Mouse (Mus musculus): ENCODE measurements around the gene Nceh1. TPM values are rescaled to one million over a fixed set of nuclear protein-coding genes. Genes with fewer than 3 reads are reported as not detected.
"Not testable (repeated sequence)": the region's sequence is repeated elsewhere in the genome, so short reads cannot be mapped to it uniquely, and the experiment has no call there.

Gene Nceh1
- polyA plus RNA-seq, 1 experiment from 2014 or later = 13.3 TPM

- 65% methylated on average over 2 of the region's 2 CpGs for WGBS
- no peak for ATAC-seq (ENCODE audit: insufficient number of reproducible peaks, low FRiP score)
- Histone ChIP-seq H3K36me3 (no peaks in the 10 kb centered on the region), H3K27me3 (replicated peaks) (no peaks in the 10 kb centered on the region), H3K4me2 (no peak overlapping the region), H3K9me3 (replicated peaks) (no peaks in the 10 kb centered on the region; the same call in 1 of the 2 replicates), H3K4me1 (replicated peaks) (peaks cover 6% of the 10 kb centered on the region; the same call in 1 of the 2 replicates), H3K4me3 (no peak overlapping the region), H3K9ac (no peak overlapping the region), H3K27ac (ENCODE audit: poor library complexity, severe bottlenecking) (no peak overlapping the region)
Observed at GRCm38 (mm10) chr3:27288301-27288700, 105.5 kb downstream of the Nceh1 start.

DNA sequence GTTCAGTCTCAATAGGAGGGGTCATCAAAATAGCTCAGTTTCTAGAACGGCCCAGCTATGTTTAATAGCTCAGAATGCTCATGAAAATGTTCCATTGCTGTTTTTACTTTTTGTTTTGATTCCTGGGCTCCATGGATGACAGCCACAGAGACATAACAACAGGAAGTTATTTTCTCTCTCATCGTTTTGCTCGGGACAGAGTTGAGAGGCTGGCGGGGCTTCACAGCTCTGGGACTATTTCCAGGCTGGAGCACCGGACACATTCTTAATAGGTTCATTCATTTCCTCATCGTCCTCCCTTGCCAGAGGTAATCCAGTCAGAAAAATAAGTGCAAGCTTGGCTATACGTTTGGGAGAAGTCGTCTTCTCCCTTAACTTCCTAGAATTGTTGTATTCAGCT lies 106.1 kb downstream of the Nceh1 start:
- H3K27me3 ChIP-seq (replicated peaks) = no peaks in the 10 kb centered on the region
- H3K4me3 ChIP-seq = no peak overlapping the region
- ATAC-seq (ENCODE audit: insufficient number of reproducible peaks, low FRiP score) = no peak
- no peak overlapping the region for H3K4me2 ChIP-seq
- H3K36me3 ChIP-seq = no peaks in the 10 kb centered on the region
- WGBS = 43% methylated on average over 8 of the region's 8 CpGs
- H3K9me3 ChIP-seq (replicated peaks) = no peaks in the 10 kb centered on the region; the same call in 1 of the 2 replicates
- no peak overlapping the region for H3K27ac ChIP-seq (ENCODE audit: poor library complexity, severe bottlenecking)
- H3K4me1 ChIP-seq (replicated peaks) = 0 out of 2 replicates have a peak, but pooled peaks cover 3% of the 10 kb centered on the region
- H3K9ac ChIP-seq = no peak overlapping the region

GRCm38 (mm10) chr3:27290285-27290684 lies 107.5 kb downstream of the Nceh1 start:
- 79% methylated on average over 5 of the region's 5 CpGs for WGBS

GRCm38 (mm10) chr3:27290945-27291344 lies 108.2 kb downstream of the Nceh1 start:
- H3K36me3 ChIP-seq; H3K9ac ChIP-seq; H3K4me2 ChIP-seq; H3K4me1 ChIP-seq (replicated peaks); H3K27me3 ChIP-seq (replicated peaks); H3K27ac ChIP-seq (ENCODE audit: poor library complexity, severe bottlenecking); H3K9me3 ChIP-seq (replicated peaks); ATAC-seq (ENCODE audit: insufficient number of reproducible peaks, low FRiP score); H3K4me3 ChIP-seq: not testable (repeated sequence)
- 81% methylated on average over 5 of the region's 5 CpGs for WGBS

More at GRCm38 (mm10) chr3:27290285-27290684, 107.5 kb downstream of the Nceh1 start:
- Histone ChIP-seq H3K9ac (no peak overlapping the region), H3K27me3 (replicated peaks) (no peaks in the 10 kb centered on the region), H3K36me3 (no peaks in the 10 kb centered on the region), H3K27ac (ENCODE audit: poor library complexity, severe bottlenecking) (no peak overlapping the region), H3K4me3 (no peak overlapping the region), H3K4me2 (no peak overlapping the region), H3K4me1 (replicated peaks) (0 out of 2 replicates have a peak, but pooled peaks cover 3% of the 10 kb centered on the region), H3K9me3 (replicated peaks) (no peaks in the 10 kb centered on the region)
- ATAC-seq (ENCODE audit: insufficient number of reproducible peaks, low FRiP score) = no peak

DNA sequence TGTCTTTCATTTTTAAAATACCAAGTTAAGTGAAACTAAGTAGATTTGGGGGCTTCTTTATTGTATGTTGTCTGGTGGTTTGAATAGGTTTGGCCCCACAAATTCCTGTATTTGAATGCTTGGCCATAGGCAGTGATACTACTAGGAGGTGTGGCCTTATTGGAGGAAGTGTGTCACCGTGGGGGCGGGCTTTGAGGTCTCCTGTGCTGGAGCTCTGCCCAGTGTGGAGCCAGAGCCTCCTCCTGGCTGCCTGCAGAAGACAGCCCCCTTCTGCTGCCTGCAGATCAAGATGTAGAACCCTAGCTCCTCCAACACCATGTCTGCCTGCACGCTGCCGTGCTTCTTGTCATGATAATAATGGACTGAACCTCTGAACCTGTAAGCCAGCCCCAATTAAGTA lies 108.6 kb downstream of the Nceh1 start:
- H3K9ac ChIP-seq; ATAC-seq (ENCODE audit: insufficient number of reproducible peaks, low FRiP score); H3K27ac ChIP-seq (ENCODE audit: poor library complexity, severe bottlenecking); H3K36me3 ChIP-seq; H3K4me1 ChIP-seq (replicated peaks); H3K27me3 ChIP-seq (replicated peaks); H3K4me2 ChIP-seq; H3K9me3 ChIP-seq (replicated peaks); H3K4me3 ChIP-seq: not testable (repeated sequence)
- WGBS = 67% methylated on average over 4 of the region's 4 CpGs

GRCm38 (mm10) chr3:27293645-27294385 lies 111.0 kb downstream of the Nceh1 start:
- H3K4me3 ChIP-seq = no peak overlapping the region
- 0 out of 2 replicates have a peak, but pooled peaks cover 3% of the 10 kb centered on the region for H3K4me1 ChIP-seq (replicated peaks)
- H3K27ac ChIP-seq (ENCODE audit: poor library complexity, severe bottlenecking) = no peak overlapping the region
- no peaks in the 10 kb centered on the region for H3K36me3 ChIP-seq
- H3K9ac ChIP-seq = no peak overlapping the region
- no peaks in the 10 kb centered on the region for H3K9me3 ChIP-seq (replicated peaks)
- no peaks in the 10 kb centered on the region for H3K27me3 ChIP-seq (replicated peaks)
- H3K4me2 ChIP-seq = no peak overlapping the region
- ATAC-seq (ENCODE audit: insufficient number of reproducible peaks, low FRiP score) = no peak
- 63% methylated on average over 7 of the region's 7 CpGs for WGBS

- no peaks in the 10 kb centered on the region for H3K4me1 ChIP-seq (replicated peaks)
- H3K4me3 ChIP-seq = no peak overlapping the region
- no peak overlapping the region for H3K9ac ChIP-seq
- WGBS = 79% methylated on average over 4 of the region's 4 CpGs
- no peak overlapping the region for H3K27ac ChIP-seq (ENCODE audit: poor library complexity, severe bottlenecking)
- H3K36me3 ChIP-seq = no peaks in the 10 kb centered on the region
- ATAC-seq (ENCODE audit: insufficient number of reproducible peaks, low FRiP score) = no peak
- no peaks in the 10 kb centered on the region for H3K27me3 ChIP-seq (replicated peaks)
- H3K9me3 ChIP-seq (replicated peaks) = no peaks in the 10 kb centered on the region
- no peak overlapping the region for H3K4me2 ChIP-seq
Observed at GRCm38 (mm10) chr3:27300451-27300850, 117.7 kb downstream of the Nceh1 start.

DNA sequence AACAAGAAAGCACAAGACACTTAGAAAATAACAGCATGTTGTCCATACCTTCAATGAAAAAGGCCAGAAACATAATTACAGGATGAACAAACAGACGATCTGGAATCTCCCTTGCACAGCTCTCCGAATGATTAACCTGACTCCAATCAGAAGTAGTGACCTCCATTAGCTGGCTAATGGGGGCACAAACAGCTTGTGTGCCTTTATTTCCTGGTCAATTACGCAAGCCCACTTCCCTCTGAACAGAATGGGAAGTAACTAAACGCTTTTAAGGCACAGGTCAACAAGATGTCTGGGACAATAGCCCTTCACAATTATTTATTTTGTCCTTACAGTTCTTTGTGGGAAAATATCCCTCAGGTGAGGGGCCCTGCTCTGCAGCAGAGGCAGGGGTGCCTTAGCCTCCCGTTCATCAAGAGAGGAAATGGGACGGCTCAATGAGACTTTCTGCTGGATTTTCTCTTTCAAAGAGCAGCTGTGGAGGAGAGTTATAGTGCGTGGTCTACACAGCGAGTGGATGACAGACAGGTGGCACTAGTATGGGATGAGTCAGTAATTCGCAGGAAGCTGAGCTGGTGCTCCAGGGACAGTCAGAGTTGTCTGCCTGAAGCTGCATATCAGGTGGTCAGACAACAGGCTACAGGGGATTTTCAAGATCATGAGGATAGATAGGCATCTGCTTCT lies 119.7 kb downstream of the Nceh1 start:
- Histone ChIP-seq H3K36me3 (no peaks in the 10 kb centered on the region), H3K9me3 (replicated peaks) (no peaks in the 10 kb centered on the region), H3K4me3 (no peak overlapping the region), H3K27ac (ENCODE audit: poor library complexity, severe bottlenecking) (no peak overlapping the region), H3K4me2 (no peak overlapping the region), H3K9ac (no peak overlapping the region), H3K4me1 (replicated peaks) (no peaks in the 10 kb centered on the region), H3K27me3 (replicated peaks) (no peaks in the 10 kb centered on the region)
- 72% methylated on average over 9 of the region's 9 CpGs for WGBS
- no peak for ATAC-seq (ENCODE audit: insufficient number of reproducible peaks, low FRiP score)

- H3K4me1 ChIP-seq (replicated peaks) = no peaks in the 10 kb centered on the region
- ATAC-seq (ENCODE audit: insufficient number of reproducible peaks, low FRiP score) = no peak
- no peak overlapping the region for H3K27ac ChIP-seq (ENCODE audit: poor library complexity, severe bottlenecking)
- no peaks in the 10 kb centered on the region for H3K9me3 ChIP-seq (replicated peaks)
- H3K27me3 ChIP-seq (replicated peaks) = no peaks in the 10 kb centered on the region
- H3K9ac ChIP-seq = no peak overlapping the region
- 77% methylated on average over 10 of the region's 10 CpGs for whole genome bisulfite sequencing
- no peaks in the 10 kb centered on the region for H3K36me3 ChIP-seq
- no peak overlapping the region for H3K4me2 ChIP-seq
- H3K4me3 ChIP-seq = no peak overlapping the region
Observed at GRCm38 (mm10) chr3:27306815-27307214, 124.0 kb downstream of the Nceh1 start.

GRCm38 (mm10) chr3:27310973-27311372 lies 128.2 kb downstream of the Nceh1 start:
- 86% methylated on average over 7 of the region's 7 CpGs for WGBS
- ATAC-seq (ENCODE audit: insufficient number of reproducible peaks, low FRiP score) = no peak
- H3K9me3 ChIP-seq (replicated peaks) = no peaks in the 10 kb centered on the region

GRCm38 (mm10) chr3:27311475-27311874 lies 128.7 kb downstream of the Nceh1 start:
- 83% methylated on average over 4 of the region's 4 CpGs for WGBS
- Histone ChIP-seq H3K27ac (ENCODE audit: poor library complexity, severe bottlenecking) (no peak overlapping the region), H3K4me3 (no peak overlapping the region), H3K4me1 (replicated peaks) (no peaks in the 10 kb centered on the region), H3K4me2 (no peak overlapping the region), H3K9ac (no peak overlapping the region), H3K36me3 (no peaks in the 10 kb centered on the region), H3K9me3 (replicated peaks) (no peaks in the 10 kb centered on the region), H3K27me3 (replicated peaks) (no peaks in the 10 kb centered on the region; the same call in 1 of the 2 replicates)
- no peak for ATAC-seq (ENCODE audit: insufficient number of reproducible peaks, low FRiP score)

More at GRCm38 (mm10) chr3:27310973-27311372, 128.2 kb downstream of the Nceh1 start:
- Histone ChIP-seq H3K4me3 (no peak overlapping the region), H3K27ac (ENCODE audit: poor library complexity, severe bottlenecking) (no peak overlapping the region), H3K27me3 (replicated peaks) (no peaks in the 10 kb centered on the region; the same call in 1 of the 2 replicates), H3K36me3 (no peaks in the 10 kb centered on the region), H3K9ac (no peak overlapping the region), H3K4me1 (replicated peaks) (no peaks in the 10 kb centered on the region), H3K4me2 (no peak overlapping the region)
